Mouse (Mus musculus) intestine, embryonic 15.5 days (tissue): Measurements from ENCODE around the gene Tspyl3. TPM values are rescaled to one million over a fixed set of nuclear protein-coding genes. Genes with fewer than 3 reads are reported as not detected.
"Not testable (repeated sequence)": the region's sequence is repeated elsewhere in the genome, so short reads cannot be mapped to it uniquely, and the experiment has no call there.

Experiments
- ATAC-seq: fragments of 200-750 bp; cut with Nextera tagmentation; 2 replicates; pipeline ENCODE4 v1.8.0; 2017; ENCODE audit warnings: moderate TSS enrichment, moderate library complexity
- H3K27ac ChIP-seq: fragments of 300-500 bp; sonication (generic); 2 replicates; pipeline ENCODE4 v1.5.1; 2015; ENCODE audit warnings: mild to moderate bottlenecking, inconsistent platforms
- H3K27me3 ChIP-seq: fragments of 300-500 bp; sonication (generic); replicated peaks from 2 replicates; pipeline ENCODE4 v1.6.1; 2015; ENCODE audit warnings: inconsistent platforms
- H3K36me3 ChIP-seq: fragments of 300-500 bp; sonication (generic); 2 replicates; pipeline ENCODE4 v1.6.1; 2015; ENCODE audit warnings: inconsistent platforms
- H3K4me1 ChIP-seq: fragments of 300-500 bp; sonication (generic); replicated peaks from 2 replicates; pipeline ENCODE4 v1.6.1; 2015; ENCODE audit warnings: inconsistent platforms
- H3K4me2 ChIP-seq: fragments of 300-500 bp; sonication (generic); replicated peaks from 2 replicates; pipeline ENCODE4 v1.6.1; 2015; ENCODE audit warnings: mild to moderate bottlenecking, inconsistent platforms
- H3K4me3 ChIP-seq: fragments of 300-500 bp; sonication (generic); replicated peaks from 2 replicates; pipeline ENCODE4 v1.5.1; 2015; ENCODE audit warnings: inconsistent platforms
- H3K9ac ChIP-seq: fragments of 300-500 bp; sonication (generic); 2 replicates; pipeline ENCODE4 v1.6.1; 2015; ENCODE audit warnings: inconsistent platforms
- H3K9me3 ChIP-seq: fragments of 300-500 bp; sonication (generic); 2 replicates; pipeline ENCODE4 v1.6.1; 2016; ENCODE audit warnings: inconsistent platforms
- WGBS: fragments of 180-500 bp; shearing (Covaris S2); methylation state at CpG from one replicate; pipeline ENCODE4 v1.1.7; 2015; 5-methylcytosine and 5-hydroxymethylcytosine counted together
- polyA plus RNA-seq: library from polyadenylated mRNA; unstranded; fragments of >200 nt; fragmentation: Nextera tagmentation; extraction: Ambion mirVana; gene quantifications from 2 replicates; pipeline ENCODE4 v1.2.1, GENCODE M21; 2015

The Tspyl3 gene
- 10.3 and 11.4 TPM in 2 replicates for polyA plus RNA-seq

DNA sequence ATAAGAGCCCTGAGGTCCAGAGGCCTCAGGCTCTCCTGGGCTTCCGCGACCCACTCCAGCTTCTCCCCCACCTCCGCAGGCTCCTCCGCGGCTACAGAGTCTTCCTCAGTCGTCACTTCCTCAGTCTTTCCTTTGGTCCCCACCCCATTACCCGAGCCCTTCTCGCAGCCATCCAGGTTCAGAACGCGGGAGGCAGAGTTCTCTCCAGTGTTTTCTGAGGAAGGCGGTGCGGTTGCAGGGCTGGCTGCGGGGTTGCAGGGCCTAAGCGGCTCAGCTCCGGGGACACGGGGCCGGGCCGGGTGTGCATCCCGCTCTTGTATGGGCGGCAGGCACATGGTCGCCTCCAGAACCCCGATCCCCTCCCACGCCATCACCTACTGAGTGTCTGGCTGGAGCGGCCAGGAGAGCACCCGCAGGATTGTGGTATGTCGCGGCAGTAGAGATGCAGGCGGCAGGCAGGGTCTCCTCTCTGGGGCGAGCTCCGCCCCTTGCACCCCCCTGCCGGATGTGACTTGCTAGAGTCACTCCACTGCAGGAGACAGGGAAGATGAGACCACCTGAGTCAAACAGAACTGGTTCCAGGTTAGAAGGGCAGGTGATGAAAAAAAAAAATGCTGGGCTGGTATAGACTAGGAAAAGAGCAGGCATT is at the start of gene Tspyl3:
Tspyl3 (minus strand) TSS at position 496 of the 649 bp plus-strand sequence.
- peak within 1 kb of the TSS; percentile 66 for H3K9ac ChIP-seq

DNA sequence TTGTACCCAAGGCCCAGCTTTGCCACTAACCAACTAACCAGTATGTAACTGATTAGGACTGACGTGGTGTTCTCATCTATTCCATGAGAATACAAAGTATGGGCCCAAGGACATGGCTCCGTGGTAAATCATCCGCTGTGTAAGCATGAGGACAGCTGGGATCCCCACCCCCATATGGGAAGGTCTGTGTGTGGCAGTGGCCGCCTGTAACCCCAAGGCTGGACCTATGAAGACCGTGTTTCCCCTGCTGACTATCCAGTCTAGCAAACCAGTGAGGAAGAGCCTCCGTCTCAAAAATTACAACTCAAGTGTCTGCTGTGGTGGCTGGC is 49.6 kb upstream of the Tspyl3 start:
- no peak overlapping the region for H3K27ac ChIP-seq
- H3K4me1 ChIP-seq: 0 out of 2 replicates have a peak, but pooled peaks cover 9% of the 10 kb centered on the region
- WGBS: 70% methylated on average over 6 of the region's 6 CpGs
- ATAC-seq: 0 out of 2 replicates have a peak, but pooled peaks have one; percentile 20
- H3K4me3 ChIP-seq: no peak overlapping the region
- no peaks in the 10 kb centered on the region for H3K36me3 ChIP-seq
- H3K4me2 ChIP-seq: no peak overlapping the region
- H3K9ac ChIP-seq: no peak overlapping the region
- H3K9me3 ChIP-seq: no peaks in the 10 kb centered on the region
- no peaks in the 10 kb centered on the region for H3K27me3 ChIP-seq

More for the DNA sequence above, at the start of gene Tspyl3:
- peak; percentile 58 for ATAC-seq
- Histone ChIP-seq H3K27me3 (no peaks in the 10 kb centered on the region), H3K4me2 (peak within 1 kb of the TSS; percentile 70), H3K4me3 (peak within 1 kb of the TSS; percentile 49), H3K4me1 (peaks cover 14% of the 10 kb centered on the region; the same call in 1 of the 2 replicates), H3K27ac (peak within 1 kb of the TSS; percentile 61), H3K36me3 (peaks cover 13% of the 10 kb centered on the region), H3K9me3 (no peaks in the 10 kb centered on the region)
- WGBS: 2% methylated on average over 31 of the region's 31 CpGs

DNA sequence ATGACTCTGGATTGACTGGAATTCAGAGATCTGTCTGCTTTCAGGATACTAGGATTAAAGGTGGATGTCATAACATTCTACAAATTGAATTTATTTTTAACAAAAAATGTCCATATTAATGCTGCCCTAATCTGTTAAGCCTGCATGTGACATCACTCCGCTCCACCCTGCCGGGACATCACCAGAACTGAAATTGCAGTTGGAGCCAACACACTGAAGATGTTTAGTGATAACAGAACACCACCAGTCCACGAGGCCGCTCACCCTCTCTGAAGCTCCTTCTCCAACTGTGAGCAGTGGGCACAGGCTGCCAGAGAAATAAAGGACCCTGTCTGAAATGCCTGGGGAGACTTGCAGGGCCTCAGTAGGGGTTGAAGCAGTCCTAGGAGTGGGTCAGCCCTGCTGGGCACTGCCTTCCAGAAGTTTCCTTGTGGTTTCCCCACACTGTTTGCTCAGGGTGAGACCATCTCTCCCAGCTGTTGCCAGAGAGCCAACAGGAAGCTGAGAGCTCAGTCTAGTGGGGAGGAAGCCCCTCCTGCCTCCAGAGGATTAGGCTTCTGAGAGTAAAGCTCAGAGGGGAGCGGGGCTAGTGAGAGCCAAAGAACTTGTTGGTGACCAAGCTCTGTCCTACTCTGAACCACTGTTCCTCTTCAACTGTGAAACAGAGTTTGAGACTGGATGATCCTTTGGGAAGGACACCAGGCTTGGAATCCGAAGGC is 49.1 kb upstream of the Tspyl3 start:
- H3K4me1 ChIP-seq: 0 out of 2 replicates have a peak, but pooled peaks cover 12% of the 10 kb centered on the region
- peak; percentile 44; the same call in 1 of the 2 replicates for ATAC-seq
- not testable (repeated sequence) for H3K4me3 ChIP-seq, H3K9ac ChIP-seq, H3K27me3 ChIP-seq, H3K9me3 ChIP-seq, H3K27ac ChIP-seq, H3K4me2 ChIP-seq, H3K36me3 ChIP-seq
- 67% methylated on average over 6 of the region's 6 CpGs for WGBS

DNA sequence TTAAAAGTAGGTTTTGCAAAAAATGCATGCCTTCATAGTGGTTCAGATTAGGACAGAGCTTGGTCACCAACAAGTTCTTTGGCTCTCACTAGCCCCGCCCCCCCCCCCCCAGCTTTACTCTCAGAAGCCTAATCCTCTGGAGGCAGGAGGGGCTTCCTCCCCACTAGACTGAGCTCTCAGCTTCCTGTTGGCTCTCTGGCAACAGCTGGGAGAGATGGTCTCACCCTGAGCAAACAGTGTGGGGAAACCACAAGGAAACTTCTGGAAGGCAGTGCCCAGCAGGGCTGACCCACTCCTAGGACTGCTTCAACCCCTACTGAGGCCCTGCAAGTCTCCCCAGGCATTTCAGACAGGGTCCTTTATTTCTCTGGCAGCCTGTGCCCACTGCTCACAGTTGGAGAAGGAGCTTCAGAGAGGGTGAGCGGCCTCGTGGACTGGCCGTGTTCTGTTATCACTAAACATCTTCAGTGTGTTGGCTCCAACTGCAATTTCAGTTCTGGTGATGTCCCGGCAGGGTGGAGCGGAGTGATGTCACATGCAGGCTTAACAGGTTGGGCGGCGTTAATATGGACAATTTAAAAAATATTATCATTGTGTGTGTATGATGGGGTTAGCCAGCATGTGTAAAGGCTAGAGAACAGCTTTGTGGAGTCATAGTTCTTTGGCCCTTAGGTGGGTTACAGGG is 45.1 kb upstream of the Tspyl3 start:
- peak; percentile 47 for ATAC-seq
- not testable (repeated sequence) for H3K4me2 ChIP-seq, H3K27ac ChIP-seq, H3K4me3 ChIP-seq, H3K27me3 ChIP-seq, H3K9ac ChIP-seq, H3K9me3 ChIP-seq
- WGBS: 52% methylated on average over 8 of the region's 8 CpGs
- peaks cover 13% of the 10 kb centered on the region for H3K36me3 ChIP-seq
- peaks cover 20% of the 10 kb centered on the region; the same call in 1 of the 2 replicates for H3K4me1 ChIP-seq

DNA sequence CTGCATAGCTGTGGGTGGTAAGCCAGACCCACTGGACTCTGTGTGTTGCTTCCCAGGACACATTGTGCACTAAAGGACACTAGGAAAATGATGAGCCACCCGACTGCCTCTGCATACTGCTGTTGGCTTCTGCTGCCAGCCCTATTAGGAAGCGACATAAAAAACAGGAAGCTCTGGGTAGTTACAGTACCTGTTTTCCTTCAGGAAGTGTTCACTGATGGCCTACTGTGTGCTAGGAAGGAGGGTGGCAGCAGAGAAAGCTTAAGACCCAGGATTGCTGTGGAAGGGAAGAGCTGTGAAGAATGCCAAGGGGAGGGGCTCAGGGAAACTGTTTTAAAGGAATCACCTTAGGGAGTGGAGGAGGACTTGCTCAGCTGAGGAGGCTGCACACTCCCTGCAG is 42.1 kb upstream of the Tspyl3 start:
- H3K27ac ChIP-seq: no peak overlapping the region
- H3K36me3 ChIP-seq: peaks cover 29% of the 10 kb centered on the region
- no peak overlapping the region for H3K9ac ChIP-seq
- peaks cover 16% of the 10 kb centered on the region; the same call in 1 of the 2 replicates for H3K4me1 ChIP-seq
- no peaks in the 10 kb centered on the region for H3K27me3 ChIP-seq
- 85% methylated on average over 2 of the region's 2 CpGs for WGBS
- ATAC-seq: no peak
- no peaks in the 10 kb centered on the region for H3K9me3 ChIP-seq
- H3K4me3 ChIP-seq: no peak overlapping the region
- no peak overlapping the region for H3K4me2 ChIP-seq

DNA sequence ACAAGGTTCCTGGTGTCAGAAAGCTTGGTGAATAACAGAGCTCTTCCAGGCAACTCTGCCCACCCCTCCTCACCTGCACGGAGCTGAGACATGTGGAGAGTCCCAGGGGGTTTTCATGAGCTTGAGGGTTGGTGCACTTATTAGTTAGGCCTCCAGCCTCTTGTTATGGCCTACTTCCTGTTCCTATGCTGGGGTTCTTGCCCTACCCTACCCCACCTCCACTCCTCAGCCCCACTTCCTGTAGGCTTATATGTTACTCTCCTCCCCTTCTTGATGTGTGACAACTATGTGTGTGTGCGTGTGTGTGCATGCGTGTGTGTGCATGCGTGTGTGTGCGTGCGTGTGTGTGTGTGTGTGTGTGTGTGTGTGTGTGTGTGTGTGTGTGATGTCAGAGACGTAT is 37.8 kb upstream of the Tspyl3 start:
- Histone ChIP-seq H3K36me3 (peaks cover 34% of the 10 kb centered on the region), H3K9me3 (no peaks in the 10 kb centered on the region), H3K4me2 (no peak overlapping the region), H3K9ac (no peak overlapping the region), H3K4me3 (no peak overlapping the region), H3K27ac (no peak overlapping the region), H3K4me1 (0 out of 2 replicates have a peak, but pooled peaks cover 7% of the 10 kb centered on the region), H3K27me3 (no peaks in the 10 kb centered on the region)
- ATAC-seq: no peak
- 91% methylated on average over 7 of the region's 7 CpGs for WGBS

DNA sequence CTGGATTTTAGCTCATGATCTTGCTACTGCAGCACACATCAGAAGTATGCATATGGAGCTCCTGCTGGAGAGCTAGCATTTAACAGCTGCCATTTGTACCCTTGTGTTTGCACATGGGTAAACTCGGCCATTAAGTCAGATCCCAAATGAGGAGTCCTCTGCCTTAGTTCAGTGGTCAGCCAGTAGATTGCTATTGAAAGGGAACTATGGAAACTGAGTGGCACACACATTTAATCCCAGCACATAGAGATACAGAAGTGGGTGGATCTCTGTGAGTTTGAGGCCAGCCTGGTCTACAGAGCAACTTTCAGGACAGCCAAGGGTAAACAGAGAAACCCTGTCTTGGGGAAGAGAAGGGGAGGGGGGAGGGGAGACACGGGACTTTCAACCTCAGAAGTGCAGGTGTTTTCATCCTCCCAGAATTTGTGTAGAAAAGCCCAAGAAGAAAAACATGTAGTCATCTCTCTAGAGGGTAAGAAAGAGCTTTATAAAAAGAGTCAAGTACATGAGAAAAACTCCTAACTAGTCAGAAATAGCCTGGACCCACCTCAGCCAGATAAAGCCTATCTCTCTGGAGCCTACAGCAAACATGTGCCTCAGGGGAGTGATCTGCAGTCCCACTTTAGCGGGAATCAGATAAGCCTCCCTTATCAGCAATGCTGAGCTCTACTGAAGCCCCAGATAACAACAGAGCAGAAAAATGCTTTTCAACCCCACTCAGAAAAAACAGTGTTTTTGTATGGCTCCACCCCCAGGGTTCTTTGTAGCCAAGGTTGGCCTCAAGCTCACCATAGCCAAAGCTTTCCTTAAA is 34.8 kb upstream of the Tspyl3 start:
- Histone ChIP-seq H3K4me1 (0 out of 2 replicates have a peak, but pooled peaks cover 11% of the 10 kb centered on the region), H3K27me3 (no peaks in the 10 kb centered on the region), H3K4me2 (no peak overlapping the region; the same call in 1 of the 2 replicates), H3K4me3 (no peak overlapping the region), H3K9me3 (no peaks in the 10 kb centered on the region), H3K27ac (peak overlapping the region; percentile 89), H3K36me3 (peaks cover 20% of the 10 kb centered on the region), H3K9ac (no peak overlapping the region)
- ATAC-seq: peak; percentile 63
- 24% methylated on average over 3 of the region's 3 CpGs for WGBS

DNA sequence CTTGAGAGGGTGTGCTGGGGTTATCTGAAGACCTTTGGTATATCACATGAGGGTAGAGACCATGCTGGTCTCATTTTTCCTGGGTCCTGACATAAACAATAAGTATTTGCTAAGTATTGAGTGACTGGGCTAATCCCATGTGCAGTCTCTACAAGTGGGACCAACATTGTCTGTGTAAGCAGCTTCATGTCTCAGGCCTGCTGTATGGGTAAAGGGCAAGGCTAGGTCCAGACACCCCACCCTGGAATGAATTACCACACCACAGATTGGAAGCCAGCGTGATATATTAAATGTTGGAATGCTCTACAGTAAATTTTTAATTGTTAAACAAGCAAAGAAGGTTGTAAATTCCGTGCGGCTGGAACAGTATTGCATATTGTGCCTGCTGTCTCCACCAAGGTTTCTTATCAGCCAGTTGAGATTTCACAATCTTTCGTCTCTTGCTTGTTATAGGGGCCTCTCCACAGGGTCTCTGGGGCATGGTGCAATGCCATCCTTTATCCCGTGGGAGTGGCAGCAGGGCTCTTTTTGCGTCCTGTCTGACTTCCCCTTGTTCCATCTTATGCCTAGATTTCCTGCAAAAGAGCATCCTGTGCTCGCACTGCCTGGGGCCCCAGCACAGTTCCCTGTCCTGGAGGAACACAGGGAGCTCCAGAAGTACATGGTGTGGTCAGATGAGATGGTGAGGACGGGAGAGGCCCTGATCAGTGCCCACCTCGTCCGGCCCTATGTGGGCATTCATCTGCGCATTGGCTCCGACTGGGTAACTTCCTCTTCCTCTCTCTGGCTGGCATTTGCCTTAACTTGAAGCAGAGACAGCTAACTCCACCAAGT is 34.0 kb upstream of the Tspyl3 start:
- no peak overlapping the region; the same call in 1 of the 2 replicates for H3K4me2 ChIP-seq
- no peak overlapping the region for H3K4me3 ChIP-seq
- WGBS: 66% methylated on average over 12 of the region's 12 CpGs
- peak overlapping the region; percentile 89 for H3K27ac ChIP-seq
- ATAC-seq: peak; percentile 95
- H3K27me3 ChIP-seq: no peaks in the 10 kb centered on the region
- peaks cover 20% of the 10 kb centered on the region for H3K36me3 ChIP-seq
- no peak overlapping the region for H3K9ac ChIP-seq
- no peaks in the 10 kb centered on the region for H3K9me3 ChIP-seq
- 0 out of 2 replicates have a peak, but pooled peaks cover 11% of the 10 kb centered on the region for H3K4me1 ChIP-seq

DNA sequence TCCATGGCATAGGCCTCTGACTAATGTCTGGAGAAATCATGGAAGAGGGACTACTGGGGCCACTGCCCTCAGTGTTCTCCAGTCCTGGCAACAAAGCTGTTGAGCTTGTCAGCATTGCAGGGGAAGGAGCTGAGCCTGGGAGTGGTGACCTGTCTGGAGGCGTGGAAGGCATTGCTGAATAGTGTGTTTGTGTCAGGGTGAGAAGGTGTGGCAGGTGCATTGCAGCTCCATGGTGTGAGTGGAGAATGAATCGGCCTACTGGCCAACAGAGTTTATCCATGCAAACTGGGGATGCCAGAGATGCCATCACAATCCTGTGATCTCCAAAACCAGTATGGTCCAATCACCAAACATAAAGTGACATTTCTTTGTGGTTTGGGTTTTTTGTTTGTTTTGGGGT is 31.4 kb upstream of the Tspyl3 start:
- 0 out of 2 replicates have a peak, but pooled peaks cover 11% of the 10 kb centered on the region for H3K4me1 ChIP-seq
- ATAC-seq: no peak
- peaks cover 12% of the 10 kb centered on the region; the same call in 1 of the 2 replicates for H3K36me3 ChIP-seq
- H3K9me3 ChIP-seq: no peaks in the 10 kb centered on the region
- H3K27ac ChIP-seq: 0 out of 2 replicates have a peak overlapping the region, but pooled peaks have one; percentile 22
- no peak overlapping the region for H3K4me2 ChIP-seq
- H3K4me3 ChIP-seq: no peak overlapping the region
- no peaks in the 10 kb centered on the region for H3K27me3 ChIP-seq
- H3K9ac ChIP-seq: no peak overlapping the region
- 64% methylated on average over 2 of the region's 2 CpGs for WGBS

DNA sequence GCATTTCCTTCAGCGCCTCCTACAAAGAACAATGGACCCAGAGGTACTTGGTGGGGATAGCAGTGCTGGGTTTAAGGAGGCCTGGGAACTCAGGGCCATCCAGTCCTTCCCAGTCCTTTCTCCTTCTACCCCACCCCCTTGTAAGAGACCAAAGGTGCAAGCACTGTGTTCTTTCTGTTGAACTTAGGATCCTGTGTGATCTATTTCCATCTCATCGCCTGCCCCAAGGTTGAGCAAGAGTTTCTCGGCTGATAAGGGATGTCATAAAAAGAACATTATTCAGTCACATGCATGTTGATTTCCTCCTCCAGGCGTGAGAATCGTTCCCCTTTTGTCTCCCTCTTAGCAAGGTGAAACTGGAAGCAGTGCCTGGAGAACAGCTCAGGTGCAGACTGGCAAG is 24.5 kb upstream of the Tspyl3 start:
- Histone ChIP-seq H3K36me3 (peaks cover 20% of the 10 kb centered on the region), H3K4me3 (no peak overlapping the region), H3K9me3 (no peaks in the 10 kb centered on the region), H3K9ac (no peak overlapping the region), H3K4me1 (no peaks in the 10 kb centered on the region; the same call in 1 of the 2 replicates), H3K27ac (peak overlapping the region; percentile 89), H3K27me3 (no peaks in the 10 kb centered on the region), H3K4me2 (no peak overlapping the region)
- peak; percentile 97 for ATAC-seq
- 67% methylated on average over 5 of the region's 5 CpGs for WGBS

DNA sequence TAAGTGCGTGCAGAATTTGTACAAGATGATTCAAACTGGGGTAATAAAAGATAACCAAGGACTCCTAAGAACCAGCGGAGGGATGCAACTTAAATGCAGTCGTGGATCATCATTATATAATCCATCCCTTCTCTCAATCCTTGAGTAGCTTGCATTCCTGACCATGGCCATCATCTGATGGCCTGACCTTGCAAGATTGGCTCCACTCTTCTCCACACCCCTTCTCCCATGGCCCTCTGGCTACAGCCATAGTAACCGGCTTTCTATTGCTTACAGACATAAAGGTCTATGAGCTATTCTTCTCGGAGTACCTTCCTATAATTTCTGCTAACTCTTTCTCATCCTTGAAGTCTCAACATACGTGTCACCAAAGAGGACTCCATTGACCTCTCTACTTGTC is 16.9 kb upstream of the Tspyl3 start:
- peak overlapping the region; percentile 99 for H3K4me3 ChIP-seq
- H3K27ac ChIP-seq: peak overlapping the region; percentile 97
- H3K27me3 ChIP-seq: no peaks in the 10 kb centered on the region
- peaks cover 24% of the 10 kb centered on the region for H3K4me1 ChIP-seq
- no peak for ATAC-seq
- 50% methylated on average over 6 of the region's 6 CpGs for WGBS
- H3K9me3 ChIP-seq: no peaks in the 10 kb centered on the region
- H3K4me2 ChIP-seq: peak overlapping the region; percentile 81
- H3K9ac ChIP-seq: peak overlapping the region; percentile 99
- H3K36me3 ChIP-seq: peaks cover 3% of the 10 kb centered on the region; the same call in 1 of the 2 replicates
